Mouse (Mus musculus) cerebellum, adult 2 months (tissue): Measurements from ENCODE around the gene Mapkbp1.

Source experiments
- CTCF ChIP-seq: fragments of 200-500 bp; IDR thresholded peaks from 2 replicates; pipeline ENCODE4 v1.5.1; 2011; ENCODE audit warnings: low read depth, mild to moderate bottlenecking, control low read depth, low read length, moderate library complexity, borderline replicate concordance; ENCODE audit not compliant: insufficient read depth
- POLR2A ChIP-seq: fragments of 200-500 bp; IDR thresholded peaks from 2 replicates; pipeline ENCODE4 v1.6.1; 2011; ENCODE audit warnings: low read length, control low read depth, borderline replicate concordance; ENCODE audit not compliant: insufficient read depth

DNA sequence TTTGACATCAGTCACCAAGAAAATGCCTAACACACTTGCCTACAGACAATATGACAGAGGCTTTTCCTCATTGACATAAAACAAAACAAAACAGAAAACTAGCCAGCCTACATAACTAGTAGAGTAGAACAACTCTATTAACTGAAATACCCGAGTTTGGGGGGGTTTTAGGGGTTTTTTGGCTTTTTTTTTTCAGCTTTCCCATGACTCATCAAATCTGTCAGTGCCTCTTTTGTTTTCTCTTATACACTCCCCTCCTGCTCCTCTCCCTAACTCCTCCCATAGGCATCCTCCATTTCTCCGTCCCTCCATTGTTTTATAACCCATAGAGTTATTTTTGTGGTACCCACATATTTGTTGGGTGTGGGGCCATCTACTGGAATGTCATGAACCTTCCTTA lies 21.0 kb downstream of the Mapkbp1 start:
- TF ChIP-seq CTCF (no peak), POLR2A (no peak)
